Mouse (Mus musculus): ENCODE measurements around the gene Zfp459.
A peak's percentile ranks its signal among the peaks of the same experiment; 100 is the strongest.

- TF ChIP-seq ZC3H11A (IDR thresholded peaks at IDR 0.05; ENCODE audit: borderline replicate concordance, low read depth, low read length) = no peak
- peak; percentile 86 for TF ChIP-seq HCFC1 (IDR thresholded peaks at IDR 0.05; ENCODE audit: borderline replicate concordance, insufficient read depth, low read length)
Observed at GRCm38 (mm10) chr13:67451172-67452020, 30.2 kb upstream of the Zfp459 start, which contains the start of gene Zfp874a.

Measured in ES-E14 (cell line).